Mouse (Mus musculus) kidney, adult 11 months (tissue): Measurements from ENCODE around the gene Utp4.
"Not testable (repeated sequence)": the region's sequence is repeated elsewhere in the genome, so short reads cannot be mapped to it uniquely, and the experiment has no call there.

Experiments
- DNase-seq: peaks from one replicate; pipeline ENCODE4 v3.0.0; 2022

The Utp4 gene

GRCm38 (mm10) chr8:106905727-106906480, 12.5 kb downstream of the Utp4 start:
- DNase-seq, result no peak

DNA sequence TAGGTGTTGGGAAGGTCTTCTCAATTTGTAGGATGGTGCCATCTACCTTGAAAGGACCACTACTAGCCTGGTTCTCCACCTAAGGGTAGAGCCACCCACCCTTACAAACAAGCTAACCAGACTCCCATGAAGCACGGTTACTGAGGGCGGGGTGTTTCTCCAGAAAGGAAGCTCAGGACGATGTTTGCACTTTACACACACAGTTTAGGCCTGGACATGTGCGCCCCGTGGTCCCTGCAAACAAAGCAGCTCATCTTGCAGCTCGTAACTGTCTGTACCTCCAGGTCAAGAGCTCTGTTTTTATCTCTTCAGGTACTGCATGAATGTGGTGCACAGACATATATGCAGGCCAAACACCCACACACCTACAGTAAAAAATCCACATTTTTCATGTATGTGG, 13.2 kb downstream of the Utp4 start:
- no peak for DNase-seq

- DNase-seq, result no peak
These were observed 14.0 kb downstream of the Utp4 start for GRCm38 (mm10) chr8:106907450-106907849.

- no peak for DNase-seq
These were observed 14.9 kb downstream of the Utp4 start for GRCm38 (mm10) chr8:106908291-106908690.

DNA sequence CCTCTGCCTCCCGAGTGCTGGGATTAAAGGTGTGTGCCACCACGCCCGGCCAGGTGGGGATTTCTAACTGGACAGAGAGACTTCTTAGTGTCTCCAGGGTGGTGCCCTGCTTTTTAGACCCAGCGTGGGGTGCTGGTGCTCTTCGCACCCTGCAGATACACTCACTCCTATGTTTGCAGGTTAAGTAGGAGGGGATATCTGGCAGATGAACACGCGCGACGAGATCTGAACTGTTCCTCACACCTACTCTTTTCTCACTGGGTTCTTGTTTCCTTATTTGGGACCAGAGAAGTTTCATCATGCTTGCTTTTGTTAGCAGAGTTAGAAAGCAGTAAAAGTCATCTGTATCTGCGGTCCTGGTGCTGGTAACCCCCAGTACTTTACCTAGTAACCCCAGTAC, 20.2 kb downstream of the Utp4 start:
- DNase-seq, result no peak

DNA sequence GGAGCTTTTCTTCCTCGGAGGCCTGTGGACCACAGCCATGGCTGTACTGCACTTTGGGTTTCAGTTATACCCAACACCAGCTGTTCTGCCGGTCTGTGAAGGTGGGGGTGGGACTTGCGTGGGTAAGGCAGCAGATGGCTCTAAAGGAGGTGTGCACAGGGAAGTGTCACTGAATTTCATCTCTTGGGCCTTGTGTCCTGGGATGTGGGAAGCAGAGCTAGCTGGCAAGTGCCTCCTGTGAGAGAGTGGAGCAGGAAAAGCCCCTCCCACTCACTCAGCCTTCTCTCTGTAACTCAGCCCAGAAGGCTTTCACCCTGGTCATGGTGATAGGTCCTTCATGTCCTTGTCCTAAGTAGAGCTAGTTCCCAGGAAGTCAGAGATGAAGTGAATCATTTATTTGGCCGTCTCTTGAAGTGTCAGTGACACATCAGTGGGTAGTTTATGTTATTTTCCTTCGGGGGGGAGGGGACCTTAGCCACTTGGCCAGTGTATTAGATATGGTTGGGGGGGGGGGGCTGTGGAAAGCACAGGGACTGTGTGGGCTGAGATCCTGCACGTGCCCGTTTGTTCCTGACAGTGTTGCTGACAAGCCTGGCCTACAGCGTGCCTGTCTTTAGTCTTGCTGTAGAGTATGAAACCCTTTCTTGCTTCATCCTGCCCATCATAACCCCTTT, 26.4 kb downstream of the Utp4 start:
- no peak for DNase-seq

DNA sequence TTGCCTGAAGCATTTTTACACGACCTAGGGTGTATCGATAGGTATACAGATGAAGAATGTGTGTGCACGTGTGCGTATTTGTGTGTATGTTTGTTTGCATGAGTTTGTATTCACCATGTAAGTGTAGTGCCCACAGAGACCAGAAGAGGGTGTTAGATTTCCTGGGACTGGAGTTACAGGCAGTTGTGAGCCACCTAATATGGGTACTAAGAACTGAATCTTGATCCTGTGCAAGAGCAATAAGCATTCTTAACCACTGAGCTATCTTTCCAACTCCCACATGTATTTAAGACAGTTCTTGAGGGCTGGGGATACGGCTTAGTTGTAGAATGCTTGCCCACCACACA, 26.9 kb downstream of the Utp4 start:
- no peak for DNase-seq

- no peak for DNase-seq
These were observed 30.6 kb downstream of the Utp4 start for GRCm38 (mm10) chr8:106924057-106924456.

- DNase-seq, result no peak
These were observed 31.5 kb downstream of the Utp4 start for GRCm38 (mm10) chr8:106924904-106925349.

DNA sequence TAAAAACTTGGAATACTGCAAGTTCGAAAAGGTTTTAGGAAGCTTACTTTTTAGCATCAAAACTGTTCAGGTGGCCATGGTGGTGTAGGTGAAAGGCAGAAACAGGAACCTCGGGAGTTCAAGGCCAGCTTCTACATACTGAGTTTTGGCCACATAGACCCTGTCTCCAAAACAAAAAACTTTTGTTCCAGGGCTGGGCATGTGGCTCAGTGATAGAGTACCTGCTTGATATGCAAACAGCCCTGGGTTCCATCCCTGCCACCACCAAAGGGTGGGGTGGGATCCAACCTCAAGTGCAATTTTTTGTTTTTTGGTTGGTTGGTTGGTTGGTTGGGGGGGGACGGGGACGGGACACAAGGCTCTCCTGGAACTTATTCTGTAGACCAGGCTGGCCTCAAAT, 32.0 kb downstream of the Utp4 start:
- DNase-seq, result no peak

- DNase-seq, result no peak
These were observed 33.8 kb downstream of the Utp4 start for GRCm38 (mm10) chr8:106927247-106927646.

DNA sequence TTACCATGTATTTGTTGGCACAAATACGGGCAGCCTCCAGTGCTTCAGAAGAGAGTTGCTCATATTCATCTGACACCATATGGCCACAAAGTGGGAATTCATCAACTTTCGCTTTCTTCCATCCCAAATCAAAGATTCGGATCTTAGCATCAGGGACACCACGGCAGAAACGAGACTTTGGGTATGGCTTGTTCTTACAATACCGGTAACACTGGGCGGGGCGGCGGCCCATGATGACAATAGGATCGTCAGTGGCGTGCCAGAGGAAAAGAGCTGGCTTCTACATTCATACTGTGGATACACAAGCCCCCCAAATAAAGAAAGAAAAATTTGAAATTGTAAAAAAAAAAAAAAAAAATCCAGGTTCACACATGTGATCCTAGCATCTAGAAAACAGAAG, 34.7 kb downstream of the Utp4 start:
- DNase-seq, result not testable (repeated sequence)

- peak; percentile 81 for DNase-seq
These were observed 35.9 kb downstream of the Utp4 start for GRCm38 (mm10) chr8:106929155-106929913.

DNA sequence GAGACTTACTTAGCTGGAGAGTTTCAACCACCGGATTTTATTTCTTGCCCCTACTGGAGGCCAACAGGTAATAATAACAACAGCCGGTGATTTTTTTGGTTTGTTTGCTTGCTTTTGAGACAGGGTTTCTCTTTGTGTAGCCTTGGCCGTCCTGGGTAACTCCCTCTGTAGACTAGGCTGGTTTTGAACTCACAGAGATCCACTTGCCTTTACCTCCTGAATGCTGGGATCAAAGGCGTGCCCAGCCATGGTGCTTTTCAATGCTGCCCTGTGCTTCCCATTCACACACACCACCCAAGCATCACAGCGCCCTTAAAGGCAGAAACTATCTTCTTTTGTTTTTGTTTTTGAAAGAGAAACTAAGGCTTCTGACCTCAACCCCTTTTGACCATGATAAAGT, 36.5 kb downstream of the Utp4 start:
- no peak for DNase-seq

DNA sequence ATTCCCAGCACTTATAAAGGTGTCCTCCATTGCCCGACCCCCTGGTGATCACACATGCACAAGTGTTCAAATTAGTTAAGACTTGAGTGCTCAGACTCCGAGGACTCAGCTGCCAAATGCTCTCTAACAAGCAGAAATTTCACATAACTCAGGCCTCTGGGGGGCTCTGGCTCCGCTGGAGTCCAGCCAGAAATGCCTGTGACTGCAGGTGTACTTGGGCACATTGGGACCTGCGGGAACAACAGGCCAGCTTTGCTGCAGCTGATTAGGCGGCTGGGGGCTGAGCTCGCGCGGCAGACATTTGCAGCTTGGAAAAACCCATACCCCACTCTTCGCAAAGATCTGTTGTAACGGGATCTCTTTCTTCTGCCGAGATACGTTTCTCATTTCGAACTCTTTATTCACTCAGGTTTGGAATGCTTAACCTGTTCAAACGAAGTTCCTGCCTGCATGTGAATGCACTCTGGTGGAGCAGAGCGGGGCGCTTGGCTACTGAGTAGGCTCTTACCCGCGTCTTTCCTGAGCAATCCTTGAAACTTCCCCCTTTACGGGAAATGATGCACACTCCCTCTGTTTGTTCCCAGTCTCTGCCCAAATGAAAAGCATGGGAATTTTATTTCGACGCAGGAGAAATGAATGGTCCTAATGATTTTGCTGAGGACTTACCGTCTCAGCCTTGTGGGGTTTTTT, 39.1 kb downstream of the Utp4 start:
- DNase-seq, result peak; percentile 67

DNA sequence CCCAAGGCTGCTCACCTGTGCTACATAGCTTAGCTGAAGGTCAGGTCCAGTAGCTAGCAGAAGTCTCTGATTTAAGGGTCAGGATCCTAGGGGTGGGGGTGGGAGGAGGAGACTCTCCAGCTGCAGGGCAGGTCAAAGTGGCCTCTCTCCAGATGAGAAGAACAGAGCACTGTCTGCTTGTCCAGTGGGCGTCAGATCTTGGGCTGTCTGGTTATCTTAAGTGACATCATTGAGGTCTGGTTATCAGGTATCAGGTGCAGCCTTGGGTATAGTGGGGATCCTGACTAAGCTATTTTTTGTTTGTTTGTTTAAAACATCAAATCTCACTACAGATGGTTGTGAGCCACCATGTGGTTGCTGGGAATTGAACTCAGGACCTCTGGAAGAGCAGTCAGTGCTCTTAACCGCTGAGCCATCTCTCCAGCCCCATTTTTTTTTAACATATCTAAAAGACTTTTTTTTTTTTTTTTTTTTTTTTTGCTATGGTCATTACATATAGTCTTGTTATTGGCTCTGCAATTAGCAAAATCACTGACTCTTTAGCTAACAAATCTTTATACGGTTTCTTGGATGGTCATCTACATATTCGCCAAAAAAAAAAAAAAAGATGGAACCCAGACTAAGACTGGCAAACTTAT, 40.2 kb downstream of the Utp4 start:
- no peak for DNase-seq

DNA sequence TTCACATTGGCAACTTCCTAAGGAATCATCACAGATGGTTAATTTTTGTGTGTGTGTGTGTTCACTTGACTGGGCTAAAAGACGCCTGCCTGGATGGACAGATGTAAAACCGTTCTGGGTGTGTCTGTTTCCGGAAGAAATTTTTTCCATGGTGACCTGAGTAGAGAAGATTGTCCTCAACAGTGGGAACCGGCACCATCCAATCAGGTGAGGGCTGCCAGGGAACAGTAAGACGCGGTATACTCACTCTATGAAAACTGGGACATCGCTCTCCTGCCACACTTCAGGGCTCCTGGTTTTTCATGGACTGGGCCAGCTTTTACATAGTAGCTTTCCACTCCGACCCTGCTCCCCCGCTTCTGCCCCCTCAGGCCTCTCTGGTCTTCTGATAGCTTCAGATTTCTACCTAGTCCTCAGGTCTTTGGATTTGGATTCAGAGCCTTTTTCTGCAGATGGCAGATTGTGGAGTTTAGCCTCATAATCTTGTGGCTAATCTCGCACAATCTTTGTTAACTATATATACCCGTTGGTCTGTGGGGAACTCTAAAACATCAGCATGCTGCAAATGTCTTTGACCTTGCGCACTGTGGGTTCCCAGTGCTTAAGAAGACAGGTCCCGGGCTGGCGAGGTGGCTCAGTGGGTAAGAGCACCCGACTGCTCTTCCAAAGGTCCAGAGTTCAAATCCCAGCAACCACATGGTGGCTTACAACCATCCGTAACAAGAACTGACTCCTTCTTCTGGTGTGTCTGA, 41.0 kb downstream of the Utp4 start:
- DNase-seq, result no peak

DNA sequence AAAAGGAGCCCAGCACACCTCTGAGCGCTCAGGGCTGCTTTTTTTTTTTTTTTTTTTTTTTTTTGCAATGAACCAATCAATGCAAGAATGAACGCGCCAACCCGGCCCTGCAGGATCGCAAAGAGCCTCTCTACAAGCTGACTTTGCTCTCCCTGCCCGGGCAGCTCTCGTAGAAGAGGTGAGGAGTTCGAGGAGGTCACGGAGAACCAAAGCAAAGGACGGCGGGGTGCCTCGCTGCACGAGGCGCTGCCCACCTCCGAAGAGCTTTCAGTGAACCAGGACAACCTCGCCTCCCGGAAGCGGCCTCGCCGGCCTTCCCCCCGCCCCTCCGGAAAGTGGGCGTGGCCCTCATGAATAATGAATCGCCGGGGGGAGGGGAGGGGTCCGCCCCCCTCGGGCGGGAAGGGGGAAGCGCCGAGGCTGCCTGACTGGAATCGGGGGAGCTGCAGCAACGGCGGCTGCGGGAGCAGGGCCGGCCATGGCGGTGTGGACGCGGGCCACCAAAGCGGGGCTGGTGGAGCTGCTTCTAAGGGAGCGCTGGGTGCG, 42.0 kb downstream of the Utp4 start, which contains the start of gene Sntb2:
TSS of gene Sntb2 (plus strand) at position 427 of the 546 bp plus-strand sequence.
- DNase-seq, result peak; percentile 94

- DNase-seq, result peak; percentile 57
These were observed 42.6 kb downstream of the Utp4 start for GRCm38 (mm10) chr8:106935899-106936477.

DNA sequence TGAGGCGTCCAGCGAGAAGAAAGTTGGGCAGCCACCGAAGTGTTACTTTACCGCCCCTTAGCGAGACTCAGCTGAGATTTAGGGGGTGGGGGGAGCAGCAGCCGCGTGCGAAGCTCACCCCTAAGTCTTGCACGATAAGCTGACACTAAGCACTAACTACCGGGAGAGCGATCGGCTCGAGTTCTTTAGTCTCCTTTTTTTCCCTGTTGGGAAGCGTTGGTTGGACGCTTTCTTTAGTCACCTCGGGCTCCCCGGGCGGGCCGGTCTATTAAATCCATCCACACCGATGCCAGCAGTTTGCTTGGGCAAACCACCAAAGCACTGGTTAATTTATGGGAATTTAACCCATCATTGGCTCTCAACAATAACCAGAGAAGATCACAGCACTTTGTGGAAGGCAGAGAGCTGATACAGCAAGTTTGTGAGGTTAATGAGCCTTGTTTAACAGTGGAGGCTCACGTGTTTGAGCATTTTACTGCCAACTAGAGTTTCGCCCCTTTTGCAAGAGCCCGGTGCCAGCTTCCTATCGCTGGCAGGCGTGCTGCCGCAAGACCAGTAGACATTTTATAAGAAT, 43.1 kb downstream of the Utp4 start:
- peak; percentile 88 for DNase-seq
